Mouse (Mus musculus) limb, embryonic 13.5 days (tissue): ENCODE data around the gene Kdm2a. TPM values are rescaled to one million over a fixed set of nuclear protein-coding genes. Genes with fewer than 3 reads are reported as not detected.

Experiments used
- ATAC-seq: fragments of 200-750 bp; cut with Nextera tagmentation; 2 replicates; pipeline ENCODE4 v1.8.0; 2017; ENCODE audit warnings: low read depth, moderate number of reproducible peaks, moderate TSS enrichment; ENCODE audit not compliant: low FRiP score
- H3K27ac ChIP-seq: fragments of 300-500 bp; sonication (generic); 2 replicates; pipeline ENCODE4 v1.5.1; 2015; ENCODE audit warnings: inconsistent platforms, mild to moderate bottlenecking, moderate library complexity
- H3K27me3 ChIP-seq: fragments of 300-500 bp; sonication (generic); 2 replicates; pipeline ENCODE4 v1.6.1; 2015; ENCODE audit warnings: mild to moderate bottlenecking, inconsistent platforms
- H3K36me3 ChIP-seq: fragments of 300-500 bp; sonication (generic); 2 replicates; pipeline ENCODE4 v1.6.1; 2015; ENCODE audit warnings: inconsistent platforms, mild to moderate bottlenecking, moderate library complexity
- H3K4me1 ChIP-seq: fragments of 300-500 bp; sonication (generic); 2 replicates; pipeline ENCODE4 v1.6.1; 2015; ENCODE audit warnings: inconsistent platforms
- H3K4me2 ChIP-seq: fragments of 300-500 bp; sonication (generic); replicated peaks from 2 replicates; pipeline ENCODE4 v1.6.1; 2015; ENCODE audit warnings: inconsistent platforms, mild to moderate bottlenecking, moderate library complexity
- H3K4me3 ChIP-seq: fragments of 300-500 bp; sonication (generic); 2 replicates; pipeline ENCODE4 v1.5.1; 2015; ENCODE audit warnings: moderate library complexity, mild to moderate bottlenecking, inconsistent platforms
- H3K9ac ChIP-seq: fragments of 300-500 bp; sonication (generic); 2 replicates; pipeline ENCODE4 v1.6.1; 2015; ENCODE audit warnings: mild to moderate bottlenecking, inconsistent platforms
- H3K9me3 ChIP-seq: fragments of 300-500 bp; sonication (generic); 2 replicates; pipeline ENCODE4 v1.6.1; 2016; ENCODE audit warnings: inconsistent platforms
- WGBS: fragments of 180-500 bp; shearing (Covaris S2); methylation state at CpG from one replicate; pipeline ENCODE4 v1.1.7; 2015; 5-methylcytosine and 5-hydroxymethylcytosine counted together
- polyA plus RNA-seq: library from polyadenylated mRNA; unstranded; fragments of >200 nt; fragmentation: Nextera tagmentation; extraction: Ambion mirVana; gene quantifications from 2 replicates; pipeline ENCODE4 v1.2.1, GENCODE M21; 2015

Kdm2a gene
- polyA plus RNA-seq, 1 experiment from 2014 or later = 53.9 TPM

GRCm38 (mm10) chr19:4301735-4302651 lies 96.1 kb downstream of the Kdm2a start:
- Histone ChIP-seq H3K36me3 (peaks cover 9% of the 10 kb centered on the region), H3K4me3 (peak overlapping the region; percentile 21), H3K27me3 (no peaks in the 10 kb centered on the region), H3K4me1 (peaks cover 69% of the 10 kb centered on the region), H3K27ac (peak overlapping the region; percentile 83), H3K9me3 (no peaks in the 10 kb centered on the region), H3K4me2 (peak overlapping the region; percentile 90), H3K9ac (peak overlapping the region; percentile 54)
- ATAC-seq = 0 out of 2 replicates have a peak, but pooled peaks have one; percentile 13
- 17% methylated on average over 21 of the region's 21 CpGs for WGBS

DNA sequence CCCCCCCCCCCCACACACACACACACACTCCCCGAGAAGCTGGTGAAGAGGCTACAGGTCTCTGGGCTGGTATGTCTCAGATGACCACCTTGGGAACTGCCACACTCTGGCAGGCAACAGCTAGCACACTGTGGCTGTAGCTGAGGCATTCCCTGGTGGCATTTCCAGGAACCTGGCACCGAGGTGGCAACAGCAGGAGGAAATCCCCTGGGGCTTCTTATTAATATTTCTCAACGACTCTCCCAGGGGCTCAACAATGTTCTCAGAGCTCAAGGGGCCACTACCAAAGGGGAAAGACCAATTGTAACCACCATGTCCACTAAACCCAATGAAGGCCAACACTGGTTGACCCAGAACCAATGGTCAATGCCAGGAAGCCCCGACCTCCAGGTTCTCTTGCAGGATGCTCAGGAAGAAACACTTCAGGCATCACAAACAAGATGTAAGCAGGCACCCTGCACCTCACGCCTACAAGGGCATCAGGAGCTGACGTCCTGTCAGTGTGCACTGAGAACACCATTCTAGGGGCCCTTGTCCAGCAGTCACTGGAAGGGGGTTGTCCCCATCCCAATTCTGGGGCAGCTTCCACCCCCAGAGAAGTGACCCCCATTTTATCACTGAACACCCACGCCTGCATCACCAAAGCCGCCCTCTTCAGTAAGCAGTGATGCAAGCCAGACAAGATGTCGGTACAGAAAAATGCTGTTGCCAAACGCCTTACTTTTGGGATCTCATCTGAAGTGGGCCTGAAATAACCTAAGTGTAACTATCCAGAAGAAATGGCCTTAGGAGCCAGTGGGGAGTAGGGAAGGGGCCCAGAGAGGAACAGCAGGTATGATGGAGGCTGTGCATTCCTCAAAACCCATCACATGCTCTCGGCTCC lies 97.0 kb downstream of the Kdm2a start:
- Histone ChIP-seq H3K4me2 (peak overlapping the region; percentile 90), H3K36me3 (peaks cover 15% of the 10 kb centered on the region), H3K4me1 (peaks cover 61% of the 10 kb centered on the region), H3K9ac (peak overlapping the region; percentile 54; the same call in 1 of the 2 replicates), H3K27ac (peak overlapping the region; percentile 83), H3K9me3 (no peaks in the 10 kb centered on the region), H3K27me3 (no peaks in the 10 kb centered on the region), H3K4me3 (peak overlapping the region; percentile 21; the same call in 1 of the 2 replicates)
- 63% methylated on average over 11 of the region's 11 CpGs for WGBS
- no peak for ATAC-seq

DNA sequence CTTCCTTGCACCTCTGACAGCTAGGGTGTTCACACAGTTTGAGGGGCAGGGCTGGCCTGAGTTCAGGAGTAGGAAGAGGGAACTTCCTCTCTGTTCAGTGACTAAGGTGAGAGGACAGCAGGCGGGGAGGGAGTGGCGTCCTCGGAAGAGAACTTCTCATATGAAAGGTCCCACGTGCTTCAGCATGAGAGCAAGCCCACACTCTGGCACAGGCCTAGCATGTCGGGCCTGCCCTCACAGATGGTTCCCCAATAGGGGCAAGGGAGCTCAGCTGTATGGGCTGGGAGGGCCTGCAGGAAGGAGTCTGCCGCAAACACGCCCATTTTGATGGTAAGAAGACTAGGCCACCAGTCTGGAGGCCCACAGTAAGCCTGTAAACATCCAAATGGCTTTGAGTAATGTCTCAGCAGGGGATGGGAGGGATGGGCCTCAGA lies 97.8 kb downstream of the Kdm2a start:
- peak overlapping the region; percentile 20; the same call in 1 of the 2 replicates for H3K9ac ChIP-seq
- H3K27ac ChIP-seq = no peak overlapping the region; the same call in 1 of the 2 replicates
- 34% methylated on average over 7 of the region's 7 CpGs for WGBS

DNA sequence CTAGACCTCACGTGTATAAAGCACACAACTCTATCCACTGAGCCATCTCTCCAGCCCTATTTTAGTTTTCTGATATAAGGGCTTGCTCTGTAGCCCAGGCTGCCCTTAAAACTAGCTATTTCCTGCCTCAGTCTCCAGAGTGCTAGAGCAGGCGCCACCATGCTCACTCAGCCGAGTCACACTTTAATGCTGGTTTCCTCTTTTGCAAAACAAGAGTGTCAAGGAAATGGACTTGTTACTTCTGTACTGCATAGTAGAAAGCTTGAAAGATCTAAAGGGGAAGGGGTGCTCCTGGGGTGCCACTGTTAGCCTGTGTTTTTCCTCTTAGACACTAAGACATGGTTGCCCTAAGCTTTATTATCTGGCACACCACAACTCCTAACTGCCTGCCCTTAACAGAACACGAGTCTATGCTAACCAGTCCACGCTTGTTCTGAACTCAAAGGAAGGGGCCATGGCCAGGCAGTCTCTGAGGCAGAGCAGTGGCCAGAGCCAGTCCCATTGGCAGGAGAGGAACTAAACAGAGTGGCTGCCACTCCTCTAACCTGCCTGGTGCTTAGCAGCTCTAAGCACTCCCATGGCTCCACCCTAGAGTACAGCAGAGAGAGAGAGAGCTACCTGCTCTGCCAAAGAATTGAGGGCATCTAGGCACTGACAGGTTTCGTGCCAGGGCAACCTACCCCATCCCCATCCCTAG lies 98.4 kb downstream of the Kdm2a start:
- Histone ChIP-seq H3K9me3 (no peaks in the 10 kb centered on the region), H3K4me3 (no peak overlapping the region), H3K4me1 (peaks cover 58% of the 10 kb centered on the region), H3K27ac (no peak overlapping the region), H3K4me2 (no peak overlapping the region), H3K27me3 (no peaks in the 10 kb centered on the region), H3K9ac (peak overlapping the region; percentile 20; the same call in 1 of the 2 replicates), H3K36me3 (peaks cover 26% of the 10 kb centered on the region)
- WGBS = 80% methylated on average over 6 of the region's 6 CpGs
- no peak for ATAC-seq

More for the DNA sequence above, 97.8 kb downstream of the Kdm2a start:
- H3K9me3 ChIP-seq = no peaks in the 10 kb centered on the region
- H3K27me3 ChIP-seq = no peaks in the 10 kb centered on the region
- H3K4me1 ChIP-seq = peaks cover 60% of the 10 kb centered on the region
- H3K4me3 ChIP-seq = no peak overlapping the region
- no peak for ATAC-seq
- peaks cover 22% of the 10 kb centered on the region for H3K36me3 ChIP-seq
- H3K4me2 ChIP-seq = no peak overlapping the region

DNA sequence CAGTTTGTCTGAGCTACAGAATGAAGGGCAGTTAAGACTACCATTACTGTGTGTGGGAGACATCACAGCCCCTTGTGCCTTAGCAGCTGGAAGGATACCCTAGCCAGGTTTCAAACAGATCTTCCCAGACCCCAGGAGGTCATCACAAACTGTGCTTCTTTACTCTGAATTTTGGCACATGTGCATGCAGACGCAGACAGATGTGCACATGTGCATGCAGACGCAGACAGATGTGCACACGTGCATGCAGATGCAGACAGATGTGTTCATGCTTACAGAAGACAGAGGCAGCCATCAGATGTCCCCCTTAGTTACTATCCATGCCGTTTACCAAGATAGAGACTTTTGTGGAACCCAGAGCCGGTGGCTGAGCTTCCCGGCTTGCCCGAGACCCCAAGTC lies 99.0 kb downstream of the Kdm2a start:
- 86% methylated on average over 7 of the region's 7 CpGs for WGBS
- H3K27ac ChIP-seq = no peak overlapping the region
- no peaks in the 10 kb centered on the region for H3K9me3 ChIP-seq
- peaks cover 32% of the 10 kb centered on the region for H3K36me3 ChIP-seq
- no peak for ATAC-seq
- H3K4me2 ChIP-seq = no peak overlapping the region
- H3K4me1 ChIP-seq = peaks cover 56% of the 10 kb centered on the region
- no peak overlapping the region for H3K9ac ChIP-seq
- H3K27me3 ChIP-seq = no peaks in the 10 kb centered on the region
- H3K4me3 ChIP-seq = no peak overlapping the region

GRCm38 (mm10) chr19:4298322-4299121 lies 99.6 kb downstream of the Kdm2a start:
- ATAC-seq = no peak
- Histone ChIP-seq H3K4me3 (no peak overlapping the region), H3K9ac (no peak overlapping the region), H3K4me2 (no peak overlapping the region), H3K36me3 (peaks cover 38% of the 10 kb centered on the region), H3K27me3 (no peaks in the 10 kb centered on the region), H3K9me3 (no peaks in the 10 kb centered on the region), H3K27ac (no peak overlapping the region), H3K4me1 (peaks cover 50% of the 10 kb centered on the region)
- WGBS = 83% methylated on average over 17 of the region's 17 CpGs

DNA sequence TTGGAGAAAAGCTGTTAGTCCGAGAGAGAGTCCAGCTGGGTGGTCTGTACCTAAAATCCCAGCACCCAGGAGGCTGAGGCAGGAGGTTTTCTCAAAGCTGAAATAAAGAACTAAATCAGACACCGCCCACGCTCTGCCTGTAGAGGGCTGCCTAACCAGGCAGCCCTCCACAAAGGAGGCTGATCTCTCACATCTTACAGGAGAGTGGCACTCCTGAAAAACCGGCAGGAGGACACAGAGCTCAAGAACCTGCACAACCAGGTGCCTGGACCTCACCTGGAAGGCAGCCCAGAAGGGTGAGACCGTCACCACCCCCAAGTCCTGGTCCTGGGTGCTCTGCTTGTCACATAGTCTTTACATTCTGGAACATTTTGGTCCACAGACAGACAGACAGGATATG lies 100.2 kb downstream of the Kdm2a start:
- ATAC-seq = no peak
- 89% methylated on average over 5 of the region's 5 CpGs for WGBS
- Histone ChIP-seq H3K9me3 (no peaks in the 10 kb centered on the region), H3K9ac (no peak overlapping the region), H3K4me2 (no peak overlapping the region), H3K27ac (no peak overlapping the region), H3K27me3 (no peaks in the 10 kb centered on the region), H3K4me3 (no peak overlapping the region), H3K36me3 (peaks cover 43% of the 10 kb centered on the region), H3K4me1 (peaks cover 44% of the 10 kb centered on the region)

DNA sequence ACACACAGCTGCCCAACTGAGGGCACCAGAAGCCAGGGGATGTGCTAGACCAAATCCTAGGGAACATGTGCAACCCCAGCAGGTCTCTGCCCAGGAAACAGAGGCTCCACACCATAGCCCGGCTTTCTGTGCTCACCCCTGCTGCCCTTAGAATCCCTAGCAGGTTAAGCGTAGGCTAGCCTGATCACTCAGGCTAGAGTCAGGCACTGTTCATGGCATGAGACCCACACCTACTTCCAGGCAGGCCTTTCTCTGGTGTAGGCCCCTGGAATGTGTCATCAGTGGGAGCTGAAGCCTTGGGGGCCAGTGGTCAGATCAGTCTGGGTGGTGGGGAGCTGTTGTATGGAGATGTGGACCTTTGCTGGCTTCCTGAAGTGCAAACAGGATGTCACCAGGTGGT lies 101.5 kb downstream of the Kdm2a start:
- Histone ChIP-seq H3K9me3 (no peaks in the 10 kb centered on the region), H3K4me1 (peaks cover 31% of the 10 kb centered on the region), H3K4me3 (no peak overlapping the region), H3K27me3 (no peaks in the 10 kb centered on the region), H3K36me3 (peaks cover 55% of the 10 kb centered on the region), H3K4me2 (no peak overlapping the region), H3K27ac (no peak overlapping the region), H3K9ac (no peak overlapping the region)
- 98% methylated on average over 2 of the region's 2 CpGs for WGBS
- no peak for ATAC-seq

GRCm38 (mm10) chr19:4295391-4295790 lies 102.7 kb downstream of the Kdm2a start:
- 92% methylated on average over 4 of the region's 4 CpGs for WGBS
- Histone ChIP-seq H3K4me3 (no peak overlapping the region), H3K4me2 (no peak overlapping the region), H3K9ac (no peak overlapping the region), H3K27me3 (no peaks in the 10 kb centered on the region), H3K27ac (no peak overlapping the region), H3K36me3 (peaks cover 67% of the 10 kb centered on the region), H3K4me1 (peaks cover 19% of the 10 kb centered on the region), H3K9me3 (no peaks in the 10 kb centered on the region)
- ATAC-seq = no peak

GRCm38 (mm10) chr19:4294381-4295097 lies 103.5 kb downstream of the Kdm2a start:
- WGBS = 75% methylated on average over 14 of the region's 14 CpGs
- no peak for ATAC-seq
- H3K4me3 ChIP-seq = no peak overlapping the region
- H3K9ac ChIP-seq = 0 out of 2 replicates have a peak overlapping the region, but pooled peaks have one; percentile 4
- peaks cover 12% of the 10 kb centered on the region; the same call in 1 of the 2 replicates for H3K4me1 ChIP-seq
- H3K36me3 ChIP-seq = peaks cover 76% of the 10 kb centered on the region
- H3K4me2 ChIP-seq = no peak overlapping the region
- no peaks in the 10 kb centered on the region for H3K27me3 ChIP-seq
- peak overlapping the region; percentile 28; the same call in 1 of the 2 replicates for H3K27ac ChIP-seq
- no peaks in the 10 kb centered on the region for H3K9me3 ChIP-seq
